Mouse (Mus musculus) right cerebral cortex, postnatal 25 days (tissue): ENCODE results near the gene Enpp5.

ENCODE experiments used
- DNase-seq: peaks from one replicate; pipeline ENCODE4 v3.0.0; 2022

Gene Enpp5

GRCm38 (mm10) chr17:44100486-44100885 lies 21.9 kb downstream of the Enpp5 start:
- DNase-seq, result no peak

- DNase-seq, result no peak
These were observed 22.3 kb downstream of the Enpp5 start for GRCm38 (mm10) chr17:44100906-44101305.

- DNase-seq, result no peak
These were observed 23.3 kb downstream of the Enpp5 start for GRCm38 (mm10) chr17:44101961-44102360.

- DNase-seq, result peak; percentile 89
These were observed 26.9 kb downstream of the Enpp5 start, which contains the start of gene Enpp4 for GRCm38 (mm10) chr17:44105287-44106138. Gene Enpp4, minus strand, starts transcription at chr17:44105809.

- no peak for DNase-seq
These were observed 29.7 kb downstream of the Enpp5 start for GRCm38 (mm10) chr17:44108331-44108730.

GRCm38 (mm10) chr17:44116584-44116983 lies 38.0 kb downstream of the Enpp5 start:
- DNase-seq, result no peak

- no peak for DNase-seq
These were observed 39.1 kb downstream of the Enpp5 start for GRCm38 (mm10) chr17:44117721-44118120.

GRCm38 (mm10) chr17:44118231-44118630 lies 39.6 kb downstream of the Enpp5 start:
- no peak for DNase-seq

- no peak for DNase-seq
These were observed 42.9 kb downstream of the Enpp5 start for GRCm38 (mm10) chr17:44121366-44122100.

- DNase-seq, result no peak
These were observed 50.6 kb downstream of the Enpp5 start for GRCm38 (mm10) chr17:44129092-44129750.

GRCm38 (mm10) chr17:44130429-44130828 lies 51.8 kb downstream of the Enpp5 start:
- DNase-seq, result peak; percentile 45

GRCm38 (mm10) chr17:44134106-44134505 lies 55.5 kb downstream of the Enpp5 start:
- DNase-seq, result no peak

- no peak for DNase-seq
These were observed 55.9 kb downstream of the Enpp5 start for GRCm38 (mm10) chr17:44134545-44134944.

GRCm38 (mm10) chr17:44136018-44136417 lies 57.4 kb downstream of the Enpp5 start:
- DNase-seq, result no peak
